Mouse (Mus musculus): ENCODE measurements around the gene Tram2. TPM values are rescaled to one million over a fixed set of nuclear protein-coding genes. Genes with fewer than 3 reads are reported as not detected.

The Tram2 gene
- polyA plus RNA-seq, 1 experiment, result 7.8 TPM

DNA sequence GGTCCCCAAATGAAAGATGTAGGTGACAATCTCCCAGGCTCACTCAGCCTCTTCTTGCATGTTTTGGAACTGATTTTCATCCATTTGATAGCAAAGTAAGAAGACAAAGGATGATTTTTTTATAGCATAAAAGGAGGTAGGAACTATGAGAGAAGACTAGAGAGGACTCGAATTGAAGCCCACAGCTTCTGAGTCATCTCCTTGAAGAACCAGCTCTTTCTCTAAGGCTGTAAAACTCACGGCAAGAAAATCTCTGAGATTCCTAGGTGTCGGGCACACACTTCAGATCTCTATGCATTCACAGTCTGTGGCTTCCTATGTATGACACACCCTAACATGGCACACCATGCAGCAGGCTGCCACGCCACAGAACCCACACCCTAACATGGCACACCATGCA lies 50.0 kb downstream of the Tram2 start:
- TF ChIP-seq POLR2A (IDR thresholded peaks at IDR 0.05; ENCODE audit: borderline replicate concordance, low read depth, low read length), result no peak
- Histone ChIP-seq H3K4me1 (ENCODE audit: control insufficient read depth, insufficient read depth, low read length) (no peaks in the 10 kb centered on the region), H3K4me3 (ENCODE audit: insufficient read depth, low read length) (no peak overlapping the region), H3K27ac (ENCODE audit: insufficient read depth, low read depth, low read length) (no peak overlapping the region)

DNA sequence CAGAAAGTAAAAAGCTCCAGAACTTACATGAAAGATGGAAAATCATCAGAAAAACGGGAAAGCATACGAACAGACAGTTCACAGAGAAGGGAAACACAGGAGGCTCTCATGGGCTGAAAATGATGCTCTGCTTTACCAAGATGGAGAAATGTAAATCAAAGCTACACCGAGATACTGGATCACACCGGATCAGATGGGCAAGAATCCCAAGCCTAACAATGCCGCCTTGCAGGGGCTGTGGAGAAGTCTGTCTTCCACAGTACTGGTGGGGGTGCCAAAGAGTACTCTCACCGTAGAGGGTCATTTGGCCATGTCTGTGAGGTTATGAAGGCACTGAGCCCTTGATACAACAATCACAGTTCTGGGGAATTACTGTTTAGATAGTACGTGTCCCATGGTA lies 52.5 kb downstream of the Tram2 start:
- TF ChIP-seq POLR2A (IDR thresholded peaks at IDR 0.05; ENCODE audit: borderline replicate concordance, low read depth, low read length), result no peak
- no peak for TF ChIP-seq CTCF (IDR thresholded peaks at IDR 0.05; ENCODE audit: low read depth, low read length)
- H3K4me3 ChIP-seq (ENCODE audit: insufficient read depth, low read length), result no peak overlapping the region
- no peak overlapping the region for H3K27ac ChIP-seq (ENCODE audit: insufficient read depth, low read depth, low read length)
- H3K4me1 ChIP-seq (ENCODE audit: control insufficient read depth, insufficient read depth, low read length), result no peaks in the 10 kb centered on the region

DNA sequence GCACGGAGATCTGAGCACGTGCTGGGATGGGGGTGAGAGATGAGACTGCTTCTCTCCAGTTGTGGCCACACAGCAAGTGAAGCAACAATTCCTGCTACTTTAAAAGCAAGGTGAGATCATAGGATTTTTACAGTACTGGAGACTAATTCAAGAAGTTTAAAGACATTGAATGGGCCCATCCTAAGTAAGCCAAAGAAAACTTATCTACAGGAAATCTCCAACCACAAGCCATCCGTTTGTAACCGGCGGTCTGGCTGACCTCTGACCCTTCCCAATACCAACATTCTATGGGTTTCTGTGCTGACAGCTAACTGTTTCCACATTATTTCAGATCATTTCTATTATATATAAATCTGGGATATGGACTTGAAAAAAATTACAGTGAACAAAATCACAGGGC lies 53.8 kb downstream of the Tram2 start:
- no peak for TF ChIP-seq POLR2A (IDR thresholded peaks at IDR 0.05; ENCODE audit: borderline replicate concordance, low read depth, low read length)
- no peak for TF ChIP-seq CTCF (IDR thresholded peaks at IDR 0.05; ENCODE audit: low read depth, low read length)
- Histone ChIP-seq H3K27ac (ENCODE audit: insufficient read depth, low read depth, low read length) (no peak overlapping the region), H3K4me3 (ENCODE audit: insufficient read depth, low read length) (no peak overlapping the region), H3K4me1 (ENCODE audit: control insufficient read depth, insufficient read depth, low read length) (no peaks in the 10 kb centered on the region)

DNA sequence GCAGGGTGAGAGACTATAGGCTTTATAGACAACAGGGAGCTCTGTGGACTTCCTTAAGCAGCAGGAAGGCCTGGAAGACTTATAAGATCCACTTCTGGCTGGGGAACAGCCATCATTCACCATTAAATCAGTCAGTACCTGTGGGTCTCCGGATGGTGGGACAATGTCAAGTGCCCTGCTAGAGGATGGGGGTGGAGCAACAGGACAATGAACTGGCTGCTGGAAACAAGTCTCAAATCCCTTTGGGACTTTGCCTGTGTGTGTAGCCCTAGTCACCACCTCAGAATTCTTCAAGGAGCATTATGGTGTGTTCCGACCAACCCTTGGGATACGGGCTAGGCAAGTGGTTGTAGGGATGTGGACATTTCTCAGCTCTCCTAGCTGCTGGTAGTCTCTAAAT lies 55.9 kb downstream of the Tram2 start:
- Histone ChIP-seq H3K4me1 (ENCODE audit: control insufficient read depth, insufficient read depth, low read length) (no peaks in the 10 kb centered on the region), H3K4me3 (ENCODE audit: insufficient read depth, low read length) (no peak overlapping the region), H3K27ac (ENCODE audit: insufficient read depth, low read depth, low read length) (no peak overlapping the region)
- TF ChIP-seq POLR2A (IDR thresholded peaks at IDR 0.05; ENCODE audit: borderline replicate concordance, low read depth, low read length), result no peak
- no peak for TF ChIP-seq CTCF (IDR thresholded peaks at IDR 0.05; ENCODE audit: low read depth, low read length)

DNA sequence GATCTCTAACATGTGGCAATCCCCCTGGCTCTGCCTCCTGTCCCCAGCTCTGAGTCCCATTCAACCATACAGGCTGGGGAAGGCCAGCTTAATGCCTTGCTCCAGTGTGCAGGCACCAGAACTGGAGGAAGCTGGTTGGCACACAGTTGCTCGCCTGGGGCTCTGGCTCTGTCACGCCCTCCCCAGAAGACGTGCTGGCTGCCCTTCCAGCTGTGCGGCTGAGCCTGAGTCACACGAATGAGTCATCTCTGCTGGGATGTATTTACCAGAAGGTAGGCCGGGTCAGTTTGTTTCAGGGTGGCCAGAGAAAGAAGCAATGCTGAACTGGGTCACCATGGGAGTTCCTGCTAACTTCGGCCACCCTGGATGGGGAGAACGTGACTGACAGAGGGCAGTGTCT lies 64.6 kb downstream of the Tram2 start:
- TF ChIP-seq POLR2A (IDR thresholded peaks at IDR 0.05; ENCODE audit: borderline replicate concordance, low read depth, low read length) (no peak), CTCF (IDR thresholded peaks at IDR 0.05; ENCODE audit: low read depth, low read length) (no peak)
- H3K27ac ChIP-seq (ENCODE audit: insufficient read depth, low read depth, low read length), result peak overlapping the region; percentile 64
- H3K4me1 ChIP-seq (ENCODE audit: control insufficient read depth, insufficient read depth, low read length), result peaks cover 39% of the 10 kb centered on the region
- no peak overlapping the region for H3K4me3 ChIP-seq (ENCODE audit: insufficient read depth, low read length)

DNA sequence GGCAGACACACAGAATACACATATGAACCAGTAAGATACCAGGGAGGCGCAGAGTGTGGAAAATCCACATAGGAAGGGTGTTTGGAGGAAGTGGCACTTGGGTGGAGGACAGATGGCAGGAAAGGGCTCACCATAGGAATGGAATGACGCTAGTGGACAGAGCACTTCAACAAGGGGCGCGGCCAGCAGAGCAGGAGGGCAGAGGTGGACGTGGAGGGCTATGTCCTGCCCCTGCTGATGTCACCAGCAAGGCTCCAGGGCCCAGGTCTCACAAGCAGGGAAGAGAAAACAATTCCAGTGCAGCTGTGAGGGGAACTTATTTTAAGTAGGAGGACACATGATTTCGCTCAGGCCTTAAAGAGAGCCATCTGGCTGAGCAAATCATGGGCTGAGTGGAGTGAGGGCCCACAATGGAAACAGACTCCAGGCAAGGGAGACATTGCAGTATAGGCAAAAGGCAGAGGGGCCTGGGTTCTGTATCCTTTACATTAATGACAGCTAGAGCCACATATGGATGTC lies 68.7 kb downstream of the Tram2 start:
- Histone ChIP-seq H3K4me3 (ENCODE audit: insufficient read depth, low read length) (no peak overlapping the region), H3K4me1 (ENCODE audit: control insufficient read depth, insufficient read depth, low read length) (peaks cover 53% of the 10 kb centered on the region), H3K27ac (ENCODE audit: insufficient read depth, low read depth, low read length) (no peak overlapping the region)
- TF ChIP-seq CTCF (IDR thresholded peaks at IDR 0.05; ENCODE audit: low read depth, low read length) (no peak), POLR2A (IDR thresholded peaks at IDR 0.05; ENCODE audit: borderline replicate concordance, low read depth, low read length) (no peak)

DNA sequence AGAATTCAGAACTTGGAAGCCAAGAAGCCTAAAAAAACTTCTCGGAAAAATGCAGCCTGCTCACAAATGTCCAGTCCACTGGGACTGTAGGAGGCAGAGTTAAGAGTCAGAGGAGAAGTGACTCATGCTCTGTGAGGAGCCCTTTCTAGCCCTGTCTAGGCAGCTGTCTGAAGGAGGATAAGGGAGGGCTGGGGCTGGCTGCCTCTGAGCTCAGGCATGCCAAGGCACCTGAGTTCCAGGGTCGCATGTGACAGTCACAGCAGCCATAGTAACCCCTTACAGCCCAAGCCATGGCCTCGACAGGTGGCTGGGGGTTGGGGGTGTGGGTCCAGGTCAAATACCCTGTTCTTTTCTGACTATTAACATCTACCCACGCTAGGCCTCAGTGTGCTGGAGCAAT lies 70.1 kb downstream of the Tram2 start:
- TF ChIP-seq CTCF (IDR thresholded peaks at IDR 0.05; ENCODE audit: low read depth, low read length), result no peak
- TF ChIP-seq POLR2A (IDR thresholded peaks at IDR 0.05; ENCODE audit: borderline replicate concordance, low read depth, low read length), result no peak
- Histone ChIP-seq H3K4me3 (ENCODE audit: insufficient read depth, low read length) (no peak overlapping the region), H3K27ac (ENCODE audit: insufficient read depth, low read depth, low read length) (peak overlapping the region; percentile 35), H3K4me1 (ENCODE audit: control insufficient read depth, insufficient read depth, low read length) (peaks cover 44% of the 10 kb centered on the region)

DNA sequence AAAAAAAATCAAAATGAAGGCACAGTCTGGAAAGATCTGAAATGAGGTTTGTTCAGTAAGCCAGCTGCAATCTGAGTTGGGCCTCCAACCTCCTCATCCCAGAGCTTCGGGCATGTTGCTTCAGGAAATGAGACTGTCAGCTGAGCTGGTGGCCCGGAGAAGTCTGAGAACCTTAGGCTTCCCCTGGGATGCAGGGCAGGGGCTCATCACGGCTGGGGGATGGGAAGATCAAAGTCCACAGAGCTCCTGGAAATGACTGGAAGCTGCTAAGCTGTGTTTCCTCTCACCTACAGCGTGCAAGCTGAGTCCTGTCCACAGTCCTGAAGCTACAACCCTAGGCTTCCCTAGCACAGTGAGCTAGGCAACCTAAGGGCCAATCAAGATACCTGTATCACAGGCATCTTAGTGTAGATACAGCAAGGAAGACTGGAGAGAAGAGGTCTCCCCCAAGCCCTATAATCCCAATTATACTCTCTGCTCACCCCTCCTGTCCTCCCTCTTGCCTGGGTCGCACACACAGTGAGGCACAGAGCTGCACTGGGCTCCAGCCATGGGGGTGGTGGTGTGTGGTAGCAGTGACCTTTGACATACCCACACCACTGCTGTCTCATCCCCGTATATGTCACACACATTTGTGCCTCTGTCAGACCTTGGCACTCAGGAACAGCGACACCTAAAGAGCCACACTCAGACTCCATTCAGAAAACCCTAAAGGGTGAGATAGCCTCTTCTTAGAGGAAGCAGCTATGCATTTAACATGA lies 70.9 kb downstream of the Tram2 start:
- no peak overlapping the region for H3K27ac ChIP-seq (ENCODE audit: insufficient read depth, low read depth, low read length)
- H3K4me1 ChIP-seq (ENCODE audit: control insufficient read depth, insufficient read depth, low read length), result peaks cover 36% of the 10 kb centered on the region
- TF ChIP-seq POLR2A (IDR thresholded peaks at IDR 0.05; ENCODE audit: borderline replicate concordance, low read depth, low read length), result no peak
- no peak for TF ChIP-seq CTCF (IDR thresholded peaks at IDR 0.05; ENCODE audit: low read depth, low read length)
- H3K4me3 ChIP-seq (ENCODE audit: insufficient read depth, low read length), result no peak overlapping the region

DNA sequence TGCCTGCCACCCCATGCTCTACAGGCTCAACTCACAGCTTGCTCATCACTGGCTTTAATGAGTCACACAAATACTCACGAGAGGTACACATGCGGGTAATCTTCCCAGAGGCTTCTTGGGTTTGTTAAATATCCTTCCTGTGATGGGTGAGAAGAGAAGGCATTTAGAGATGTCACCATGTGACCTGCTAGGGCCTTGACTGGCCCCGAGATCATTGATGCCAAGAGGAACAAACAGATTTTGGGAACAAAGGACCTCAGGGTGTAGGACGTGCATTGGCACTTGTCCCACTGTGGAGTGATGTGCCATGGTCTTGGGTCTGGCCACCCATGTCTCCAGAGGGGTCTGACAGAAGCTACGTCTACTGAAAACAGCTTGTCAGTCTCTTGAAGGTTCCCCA lies 72.3 kb downstream of the Tram2 start:
- no peak for TF ChIP-seq CTCF (IDR thresholded peaks at IDR 0.05; ENCODE audit: low read depth, low read length)
- H3K4me1 ChIP-seq (ENCODE audit: control insufficient read depth, insufficient read depth, low read length), result peaks cover 31% of the 10 kb centered on the region
- no peak overlapping the region for H3K4me3 ChIP-seq (ENCODE audit: insufficient read depth, low read length)
- no peak overlapping the region for H3K27ac ChIP-seq (ENCODE audit: insufficient read depth, low read depth, low read length)

DNA sequence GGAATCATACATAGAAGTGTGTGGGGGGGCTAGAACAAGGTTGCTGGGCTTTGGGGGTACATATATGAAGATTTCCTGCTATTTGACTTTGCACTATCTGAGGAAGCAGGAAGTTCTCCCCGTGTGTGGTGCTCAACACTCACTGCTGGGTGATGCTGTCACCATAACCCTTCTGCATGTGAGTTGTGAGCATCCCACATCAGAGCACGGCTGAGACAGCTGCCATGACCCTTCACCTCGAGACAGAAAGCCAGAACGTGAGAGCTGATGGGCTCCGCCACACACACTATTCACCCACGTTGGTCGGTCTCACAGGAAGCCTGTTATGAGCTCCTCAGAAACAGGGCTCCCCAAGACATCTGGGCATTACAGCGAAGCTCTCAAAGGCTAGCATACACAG lies 74.4 kb downstream of the Tram2 start:
- Histone ChIP-seq H3K4me1 (ENCODE audit: control insufficient read depth, insufficient read depth, low read length) (peaks cover 19% of the 10 kb centered on the region), H3K27ac (ENCODE audit: insufficient read depth, low read depth, low read length) (no peak overlapping the region), H3K4me3 (ENCODE audit: insufficient read depth, low read length) (no peak overlapping the region)
- TF ChIP-seq CTCF (IDR thresholded peaks at IDR 0.05; ENCODE audit: low read depth, low read length) (no peak), POLR2A (IDR thresholded peaks at IDR 0.05; ENCODE audit: borderline replicate concordance, low read depth, low read length) (no peak)
